Comparison of ENCODE assay signal across 8 mouse cellular contexts in genomic region chr3:96237904-96238511, GRCm38 (mm10). TPM values are rescaled to one million over a fixed set of nuclear protein-coding genes. Genes with fewer than 3 reads are reported as not detected.
A peak's percentile ranks its signal among the peaks of the same experiment; 100 is the strongest.
DNase-seq lines count a peak whose midpoint lies in the region; ATAC-seq and TF ChIP-seq lines count a peak whose summit lies in the region.

No protein-coding gene starts in this region.

- H3K36me3 ChIP-seq in heart, embryonic 16.5 days (ENCODE audit: control insufficient read depth, insufficient read depth): no peaks in the 10 kb centered on the region
- no peaks in the 10 kb centered on the region for H3K36me3 ChIP-seq in forebrain, postnatal 0 days (ENCODE audit: insufficient read depth)

- under 1% methylated on average over 12 of the region's 12 CpGs for WGBS in heart, embryonic 16.5 days
- WGBS in forebrain, postnatal 0 days: 2% methylated on average over 12 of the region's 12 CpGs

- peak overlapping the region; percentile 63 for H3K27ac ChIP-seq in heart, embryonic 16.5 days (ENCODE audit: low read length)
- H3K27ac ChIP-seq in forebrain, postnatal 0 days (ENCODE audit: low read depth, low read length): no peak overlapping the region

- TF ChIP-seq CTCF in forebrain, postnatal 0 days (IDR thresholded peaks at IDR 0.05; ENCODE audit: low read depth): no peak

- H3K9ac ChIP-seq in heart, embryonic 16.5 days (ENCODE audit: low read length): peak overlapping the region; percentile 71
- peak overlapping the region; percentile 33; the same call in 1 of the 2 replicates for H3K9ac ChIP-seq in forebrain, postnatal 0 days

- peaks cover 10% of the 10 kb centered on the region for H3K4me1 ChIP-seq in heart, embryonic 16.5 days (ENCODE audit: control insufficient read depth, insufficient read depth, low read length)
- H3K4me1 ChIP-seq in forebrain, postnatal 0 days (ENCODE audit: insufficient read depth): 0 out of 2 replicates have a peak, but pooled peaks cover 3% of the 10 kb centered on the region

- ATAC-seq in heart, embryonic 16.5 days (replicated peaks; ENCODE audit: extremely low read depth, insufficient read depth, low FRiP score): no peak
- no peak for ATAC-seq in forebrain, postnatal 0 days
- peak; percentile 11 for ATAC-seq in megakaryocyte-erythroid progenitor cell, adult 5-6 weeks (replicated peaks; ENCODE audit: low FRiP score, low TSS enrichment, poor library complexity, severe bottlenecking)

- DNase-seq in heart, postnatal 14 days: no peak
- peak; percentile 95 for DNase-seq in MEL-GATA-1-ER (ENCODE audit: extremely low read depth, low read depth)
- no peak for DNase-seq in forebrain, postnatal 0 days
- DNase-seq in gastrocnemius, adult 8-10 months (ENCODE audit: low spot score in 2 of 2): no peak
- DNase-seq in thymus, postnatal 4 days: no peak
- no peak for DNase-seq in right cerebral cortex, adult 2 months (ENCODE audit: low spot score in 2 of 2)

- no peaks in the 10 kb centered on the region for H3K9me3 ChIP-seq in heart, embryonic 16.5 days (replicated peaks; ENCODE audit: control insufficient read depth, low read length)
- H3K9me3 ChIP-seq in forebrain, postnatal 0 days (ENCODE audit: low read length): no peaks in the 10 kb centered on the region

- intact Hi-C loops in heart, postnatal 14 days (cut with DNase I): loop anchor here (2.0 kb wide), 1 partner anchor 15 kb away; no protein-coding TSS in a partner anchor

- H3K27me3 ChIP-seq in heart, embryonic 16.5 days (ENCODE audit: control insufficient read depth, insufficient read depth, low read length): no peaks in the 10 kb centered on the region
- H3K27me3 ChIP-seq in forebrain, postnatal 0 days (ENCODE audit: insufficient read depth, low read length): no peaks in the 10 kb centered on the region

- peak overlapping the region; percentile 56 for H3K4me3 ChIP-seq in heart, embryonic 16.5 days (ENCODE audit: low read length)
- peak overlapping the region; percentile 22 for H3K4me3 ChIP-seq in forebrain, postnatal 0 days (ENCODE audit: low read depth, low read length)

- peak overlapping the region; percentile 64 for H3K4me2 ChIP-seq in heart, embryonic 16.5 days (ENCODE audit: low read depth, low read length)
- peak overlapping the region; percentile 37 for H3K4me2 ChIP-seq in forebrain, postnatal 0 days (ENCODE audit: low read depth)

RNA-seq across cellular contexts. Expression of gene Hist2h3c2, which starts 0.9 kb away (rescaled TPM):
- polyA plus RNA-seq in heart, embryonic 16.5 days (2015; fragmentation: Nextera tagmentation; extraction: Ambion mirVana): 2.7 and 3.8 TPM in 2 replicates
- 10 to 100 TPM; 22.1 to 48.5 TPM for total RNA-seq in heart, postnatal 14 days (2021)
- total RNA-seq in forebrain, postnatal 0 days (2014; rRNA removed): 52.3 and 90.8 TPM in 2 replicates
- polyA plus RNA-seq in forebrain, postnatal 0 days (2015; fragmentation: Nextera tagmentation; extraction: Ambion mirVana): 0.84 and 1.3 TPM in 2 replicates
- 238 and 244 TPM in 2 replicates for total RNA-seq in megakaryocyte-erythroid progenitor cell, adult 5-6 weeks (2014; fragmentation: Nextera tagmentation)
- 41.9 and 280 TPM in 2 replicates for total RNA-seq in megakaryocyte-erythroid progenitor cell, adult 5-6 weeks (2017)
- 1 to 10 TPM; 2.6 to 7.1 (median 4.9) TPM for total RNA-seq in gastrocnemius, adult 8-10 months (2022)

RNA-seq across cellular contexts. Expression of gene Hist2h2aa2, which starts 2.1 kb away (rescaled TPM):
- polyA plus RNA-seq in heart, embryonic 16.5 days (2015; fragmentation: Nextera tagmentation; extraction: Ambion mirVana): 37.9 and 41.1 TPM in 2 replicates
- 100 to 1,000 TPM; 357 to 468 TPM for total RNA-seq in heart, postnatal 14 days (2021)
- total RNA-seq in forebrain, postnatal 0 days (2014; rRNA removed): 858 and 1,027 TPM in 2 replicates
- polyA plus RNA-seq in forebrain, postnatal 0 days (2015; fragmentation: Nextera tagmentation; extraction: Ambion mirVana): 32.7 and 59.8 TPM in 2 replicates
- 61.3 and 86.2 TPM in 2 replicates for total RNA-seq in megakaryocyte-erythroid progenitor cell, adult 5-6 weeks (2014; fragmentation: Nextera tagmentation)
- total RNA-seq in megakaryocyte-erythroid progenitor cell, adult 5-6 weeks (2017): not detected in 2 replicates
- total RNA-seq in gastrocnemius, adult 8-10 months (2022): 100 to 1,000 TPM; 141 to 187 (median 153) TPM

RNA-seq across cellular contexts. Expression of gene Hist2h2aa1, which starts 7.3 kb away (rescaled TPM):
- 11.8 and 12.6 TPM in 2 replicates for polyA plus RNA-seq in heart, embryonic 16.5 days (2015; fragmentation: Nextera tagmentation; extraction: Ambion mirVana)
- 10 to 100 TPM; 13.0 to 17.3 TPM for total RNA-seq in heart, postnatal 14 days (2021)
- total RNA-seq in forebrain, postnatal 0 days (2014; rRNA removed): 906 and 1,412 TPM in 2 replicates
- polyA plus RNA-seq in forebrain, postnatal 0 days (2015; fragmentation: Nextera tagmentation; extraction: Ambion mirVana): 14.2 and 23.3 TPM in 2 replicates
- total RNA-seq in megakaryocyte-erythroid progenitor cell, adult 5-6 weeks (2014; fragmentation: Nextera tagmentation): 17.9 and 44.2 TPM in 2 replicates
- 5,412 and 6,422 TPM in 2 replicates for total RNA-seq in megakaryocyte-erythroid progenitor cell, adult 5-6 weeks (2017)
- total RNA-seq in gastrocnemius, adult 8-10 months (2022): 1 to 10 TPM in 3 of 4 experiments, not detected in 1; 2.7 to 5.0 (median 4.8) TPM

RNA-seq across cellular contexts. Expression of gene Hist2h3c1, which starts 8.5 kb away (rescaled TPM):
- 0.76 and 1.2 TPM in 2 replicates for polyA plus RNA-seq in heart, embryonic 16.5 days (2015; fragmentation: Nextera tagmentation; extraction: Ambion mirVana)
- total RNA-seq in heart, postnatal 14 days (2021): 1 to 10 TPM in 1 of 2 experiments, not detected in 1; 1.1 TPM
- not detected in 2 replicates for total RNA-seq in forebrain, postnatal 0 days (2014; rRNA removed)
- not detected in 2 replicates for polyA plus RNA-seq in forebrain, postnatal 0 days (2015; fragmentation: Nextera tagmentation; extraction: Ambion mirVana)
- 2.9 and 4.4 TPM in 2 replicates for total RNA-seq in megakaryocyte-erythroid progenitor cell, adult 5-6 weeks (2014; fragmentation: Nextera tagmentation)
- not detected in 2 replicates for total RNA-seq in megakaryocyte-erythroid progenitor cell, adult 5-6 weeks (2017)
- not detected for total RNA-seq in gastrocnemius, adult 8-10 months (2022)

RNA-seq across cellular contexts. Expression of gene Hist2h2be, which starts 17.1 kb away (rescaled TPM):
- 7.8 and 9.4 TPM in 2 replicates for polyA plus RNA-seq in heart, embryonic 16.5 days (2015; fragmentation: Nextera tagmentation; extraction: Ambion mirVana)
- 1 to 10 TPM; 6.9 to 7.7 TPM for total RNA-seq in heart, postnatal 14 days (2021)
- 9.0 and 12.2 TPM in 2 replicates for total RNA-seq in forebrain, postnatal 0 days (2014; rRNA removed)
- 3.6 and 3.9 TPM in 2 replicates for polyA plus RNA-seq in forebrain, postnatal 0 days (2015; fragmentation: Nextera tagmentation; extraction: Ambion mirVana)
- total RNA-seq in megakaryocyte-erythroid progenitor cell, adult 5-6 weeks (2014; fragmentation: Nextera tagmentation): 10.8 and 11.4 TPM in 2 replicates
- total RNA-seq in megakaryocyte-erythroid progenitor cell, adult 5-6 weeks (2017): 7.4 and 10.0 TPM in 2 replicates
- 1 to 10 TPM; 4.3 to 5.9 (median 5.2) TPM for total RNA-seq in gastrocnemius, adult 8-10 months (2022)
